In the genomic region with DNA sequence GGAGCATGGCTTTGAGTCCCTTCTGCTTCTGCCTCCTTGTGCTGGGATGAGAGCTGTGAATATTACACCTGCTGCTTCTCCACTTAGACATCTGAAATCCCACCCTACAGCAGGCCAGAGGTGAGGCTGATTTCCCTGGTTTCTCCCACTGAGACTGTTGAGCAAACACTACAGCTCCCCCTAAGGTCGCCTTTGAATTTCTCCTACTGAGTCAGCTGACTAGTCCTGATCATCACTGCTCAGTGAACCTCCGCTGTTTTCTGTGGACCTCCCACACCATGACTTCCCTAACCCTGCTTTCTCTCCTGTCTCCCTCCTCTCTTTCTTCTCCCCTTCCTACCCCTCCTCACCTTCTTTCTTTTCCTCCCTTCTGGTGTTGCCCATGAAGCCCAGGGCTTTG, we compare ENCODE assay signal across 2 mouse cellular contexts.
TF ChIP-seq lines count a peak whose summit lies in the region.

No protein-coding gene starts in this region.

TF ChIP-seq in CH12.LX, 34 proteins besides CTCF, POLR2A, EP300 and RAD21 (continued from another document):
- TF ChIP-seq MAFK (IDR thresholded peaks at IDR 0.05; ENCODE audit: insufficient replicate concordance, low read length), result no peak
- TF ChIP-seq MAX (IDR thresholded peaks at IDR 0.05; ENCODE audit: low read length), result no peak
- TF ChIP-seq SMC3 (IDR thresholded peaks at IDR 0.05; ENCODE audit: low read depth, low read length), result no peak
- TF ChIP-seq NELFE (IDR thresholded peaks at IDR 0.05; ENCODE audit: low read depth, low read length), result no peak
- no peak for TF ChIP-seq RCOR1 (conservative IDR thresholded peaks at IDR 0.05; ENCODE audit: low read depth, low read length)
- TF ChIP-seq CHD2 (IDR thresholded peaks at IDR 0.05; ENCODE audit: low read length), result no peak
- TF ChIP-seq ZMIZ1 (IDR thresholded peaks at IDR 0.05; ENCODE audit: low read depth, low read length), result no peak
- TF ChIP-seq ZKSCAN1 (IDR thresholded peaks at IDR 0.05; ENCODE audit: borderline replicate concordance, low read depth, low read length), result no peak
- no peak for TF ChIP-seq MEF2A (IDR thresholded peaks at IDR 0.05; ENCODE audit: borderline replicate concordance, low read depth, low read length)
- no peak for TF ChIP-seq TCF12 (IDR thresholded peaks at IDR 0.05; ENCODE audit: low read depth, low read length)
- no peak for TF ChIP-seq MYC (IDR thresholded peaks at IDR 0.05; ENCODE audit: low read depth, low read length)
- TF ChIP-seq E2F4 (IDR thresholded peaks at IDR 0.05; ENCODE audit: insufficient replicate concordance, low read depth, low read length), result no peak
- TF ChIP-seq PAX5 (IDR thresholded peaks at IDR 0.05; ENCODE audit: low read length), result no peak
- TF ChIP-seq BHLHE40 (IDR thresholded peaks at IDR 0.05; ENCODE audit: low read depth, low read length), result no peak
- TF ChIP-seq UBTF (IDR thresholded peaks at IDR 0.05; ENCODE audit: low read depth, low read length), result no peak
TF ChIP-seq in CH12.LX: peak in this region for 0.

TF ChIP-seq in MEL, 35 proteins besides CTCF, POLR2A, EP300 and RAD21 (continued from another document):
- no peak for TF ChIP-seq ZC3H11A (IDR thresholded peaks at IDR 0.05; ENCODE audit: low read depth, low read length)
- peak; percentile 64 for TF ChIP-seq USF1 (IDR thresholded peaks at IDR 0.05; ENCODE audit: low read depth, low read length)
- TF ChIP-seq TBP (IDR thresholded peaks at IDR 0.05; ENCODE audit: low read depth, low read length), result no peak
